Mouse (Mus musculus): ENCODE data around the gene Gm21988. TPM values are rescaled to one million over a fixed set of nuclear protein-coding genes. Genes with fewer than 3 reads are reported as not detected.

The Gm21988 gene
- polyA plus RNA-seq, 1 experiment from 2014 or later: 9.0 TPM

GRCm38 (mm10) chr11:70193354-70194285, 46.0 kb downstream of the Gm21988 start:
- no peaks in the 10 kb centered on the region for H3K9me3 ChIP-seq (ENCODE audit: control insufficient read depth, low read length)
- H3K36me3 ChIP-seq (ENCODE audit: control insufficient read depth, insufficient read depth, low read length): no peaks in the 10 kb centered on the region
- H3K27ac ChIP-seq (ENCODE audit: low read depth): peak overlapping the region; percentile 22; the same call in 1 of the 2 replicates
- WGBS: 39% methylated on average over 11 of the region's 11 CpGs
- no peak overlapping the region for H3K4me3 ChIP-seq (ENCODE audit: low read depth, low read length)
- ATAC-seq (replicated peaks; ENCODE audit: low FRiP score, low TSS enrichment, low read depth) (no peak), DNase-seq (ENCODE audit: low spot score) (no peak)
- H3K4me2 ChIP-seq (ENCODE audit: low read length): no peak overlapping the region
- H3K9ac ChIP-seq (ENCODE audit: low read length): no peak overlapping the region
- no peaks in the 10 kb centered on the region for H3K27me3 ChIP-seq (replicated peaks; ENCODE audit: control insufficient read depth, insufficient read depth, low read length)
- peaks cover 8% of the 10 kb centered on the region; the same call in 1 of the 2 replicates for H3K4me1 ChIP-seq (replicated peaks; ENCODE audit: control insufficient read depth, insufficient read depth, low read length)

GRCm38 (mm10) chr11:70192157-70192556, 47.5 kb downstream of the Gm21988 start:
- peaks cover 8% of the 10 kb centered on the region; the same call in 1 of the 2 replicates for H3K4me1 ChIP-seq (replicated peaks; ENCODE audit: control insufficient read depth, insufficient read depth, low read length)
- H3K9me3 ChIP-seq (ENCODE audit: control insufficient read depth, low read length): no peaks in the 10 kb centered on the region
- ATAC-seq (replicated peaks; ENCODE audit: low FRiP score, low TSS enrichment, low read depth) (no peak), DNase-seq (ENCODE audit: low spot score) (no peak)
- H3K27me3 ChIP-seq (replicated peaks; ENCODE audit: control insufficient read depth, insufficient read depth, low read length): no peaks in the 10 kb centered on the region
- no peak overlapping the region for H3K4me2 ChIP-seq (ENCODE audit: low read length)
- WGBS: 75% methylated on average over 4 of the region's 4 CpGs
- H3K36me3 ChIP-seq (ENCODE audit: control insufficient read depth, insufficient read depth, low read length): no peaks in the 10 kb centered on the region
- no peak overlapping the region for H3K9ac ChIP-seq (ENCODE audit: low read length)
- no peak overlapping the region for H3K4me3 ChIP-seq (ENCODE audit: low read depth, low read length)
- no peak overlapping the region for H3K27ac ChIP-seq (ENCODE audit: low read depth)

- Histone ChIP-seq H3K4me2 (ENCODE audit: low read length) (no peak overlapping the region), H3K27me3 (replicated peaks; ENCODE audit: control insufficient read depth, insufficient read depth, low read length) (no peaks in the 10 kb centered on the region), H3K4me3 (ENCODE audit: low read depth, low read length) (no peak overlapping the region), H3K9ac (ENCODE audit: low read length) (no peak overlapping the region), H3K36me3 (ENCODE audit: control insufficient read depth, insufficient read depth, low read length) (no peaks in the 10 kb centered on the region), H3K4me1 (replicated peaks; ENCODE audit: control insufficient read depth, insufficient read depth, low read length) (peaks cover 8% of the 10 kb centered on the region; the same call in 1 of the 2 replicates), H3K9me3 (ENCODE audit: control insufficient read depth, low read length) (no peaks in the 10 kb centered on the region), H3K27ac (ENCODE audit: low read depth) (no peak overlapping the region)
- no peak for ATAC-seq (replicated peaks; ENCODE audit: low FRiP score, low TSS enrichment, low read depth)
- 73% methylated on average over 6 of the region's 6 CpGs for WGBS
- DNase-seq (ENCODE audit: low spot score): no peak
Measured at GRCm38 (mm10) chr11:70191188-70191587, 48.4 kb downstream of the Gm21988 start.

GRCm38 (mm10) chr11:70189319-70190134, 50.1 kb downstream of the Gm21988 start:
- no peaks in the 10 kb centered on the region for H3K36me3 ChIP-seq (ENCODE audit: control insufficient read depth, insufficient read depth, low read length)
- no peaks in the 10 kb centered on the region for H3K9me3 ChIP-seq (ENCODE audit: control insufficient read depth, low read length)
- H3K4me1 ChIP-seq (replicated peaks; ENCODE audit: control insufficient read depth, insufficient read depth, low read length): peaks cover 8% of the 10 kb centered on the region; the same call in 1 of the 2 replicates
- no peak overlapping the region for H3K4me2 ChIP-seq (ENCODE audit: low read length)
- ATAC-seq (replicated peaks; ENCODE audit: low FRiP score, low TSS enrichment, low read depth) (no peak), DNase-seq (ENCODE audit: low spot score) (no peak)
- WGBS: 83% methylated on average over 28 of the region's 28 CpGs
- no peak overlapping the region for H3K4me3 ChIP-seq (ENCODE audit: low read depth, low read length)
- no peak overlapping the region for H3K27ac ChIP-seq (ENCODE audit: low read depth)
- no peaks in the 10 kb centered on the region for H3K27me3 ChIP-seq (replicated peaks; ENCODE audit: control insufficient read depth, insufficient read depth, low read length)
- no peak overlapping the region for H3K9ac ChIP-seq (ENCODE audit: low read length)

MicroRNAs within 50 kb of the gene (microRNA counts, 519-probe panel; counts per million panel counts)
- microRNA mmu-miR-195 (not detected), microRNA mmu-miR-497 (1,783 counts per million, percentile 11 among the panel's probes with 10 or more counts)

Small RNA genes lying within 50 kb of the gene (microRNA-seq; reads per million reads assigned to microRNA genes)
- gene Mir195a (636 reads per million, percentile 74 among the genes with 10 or more reads in this experiment), gene Mir497 (not detected), gene Mir497b (not detected)

Other genes starting within 250 kb of the Gm21988 start
- 481 and 495 TPM in 2 replicates for gene Gabarap, start 248.7 kb downstream of the Gm21988 start, polyA plus RNA-seq (2014; fragmentation: Nextera tagmentation; extraction: Ambion mirVana)
- gene Phf23, start 244.1 kb downstream of the Gm21988 start, polyA plus RNA-seq (2014; fragmentation: Nextera tagmentation; extraction: Ambion mirVana): 37.6 and 43.9 TPM in 2 replicates
- gene Dvl2, start 239.2 kb downstream of the Gm21988 start, polyA plus RNA-seq (2014; fragmentation: Nextera tagmentation; extraction: Ambion mirVana): 32.0 and 32.6 TPM in 2 replicates
- gene Acadvl, start 224.4 kb downstream of the Gm21988 start, polyA plus RNA-seq (2014; fragmentation: Nextera tagmentation; extraction: Ambion mirVana): 72.8 and 73.8 TPM in 2 replicates
- 7.7 and 8.6 TPM in 2 replicates for gene Dlg4, start 222.9 kb downstream of the Gm21988 start, polyA plus RNA-seq (2014; fragmentation: Nextera tagmentation; extraction: Ambion mirVana)
- gene Asgr1, start 185.7 kb downstream of the Gm21988 start, polyA plus RNA-seq (2014; fragmentation: Nextera tagmentation; extraction: Ambion mirVana): 0.26 TPM in 1 of 2 replicates, not detected in the other
- gene Asgr2, start 147.2 kb downstream of the Gm21988 start, polyA plus RNA-seq (2014; fragmentation: Nextera tagmentation; extraction: Ambion mirVana): 0.46 TPM in 1 of 2 replicates, not detected in the other
- gene Mgl2, start 109.5 kb downstream of the Gm21988 start, polyA plus RNA-seq (2014; fragmentation: Nextera tagmentation; extraction: Ambion mirVana): 0.38 and 0.86 TPM in 2 replicates
- 0.97 and 1.2 TPM in 2 replicates for gene Clec10a, start 83.6 kb downstream of the Gm21988 start, polyA plus RNA-seq (2014; fragmentation: Nextera tagmentation; extraction: Ambion mirVana)
- 1.2 and 1.7 TPM in 2 replicates for gene Slc16a11, start 27.1 kb downstream of the Gm21988 start, polyA plus RNA-seq (2014; fragmentation: Nextera tagmentation; extraction: Ambion mirVana)
- gene Slc16a13, start 18.8 kb downstream of the Gm21988 start, polyA plus RNA-seq (2014; fragmentation: Nextera tagmentation; extraction: Ambion mirVana): 13.6 and 14.1 TPM in 2 replicates
- gene Bcl6b, start 10.0 kb downstream of the Gm21988 start, polyA plus RNA-seq (2014; fragmentation: Nextera tagmentation; extraction: Ambion mirVana): 11.7 and 12.2 TPM in 2 replicates
- 159 and 164 TPM in 2 replicates for gene 0610010K14Rik, start 1.9 kb downstream of the Gm21988 start, polyA plus RNA-seq (2014; fragmentation: Nextera tagmentation; extraction: Ambion mirVana)
- gene Rnasek, start within 50 bp of the Gm21988 start, polyA plus RNA-seq (2014; fragmentation: Nextera tagmentation; extraction: Ambion mirVana): 153 and 165 TPM in 2 replicates
- gene Alox12, start 15.5 kb upstream of the Gm21988 start, polyA plus RNA-seq (2014; fragmentation: Nextera tagmentation; extraction: Ambion mirVana): 2.3 and 2.4 TPM in 2 replicates
- gene Alox12e, start 82.8 kb upstream of the Gm21988 start, polyA plus RNA-seq (2014; fragmentation: Nextera tagmentation; extraction: Ambion mirVana): 0.09 TPM in 1 of 2 replicates, not detected in the other
- gene Alox15, start 112.2 kb upstream of the Gm21988 start, polyA plus RNA-seq (2014; fragmentation: Nextera tagmentation; extraction: Ambion mirVana): 0.34 and 0.82 TPM in 2 replicates
- gene Pelp1, start 170.2 kb upstream of the Gm21988 start, polyA plus RNA-seq (2014; fragmentation: Nextera tagmentation; extraction: Ambion mirVana): 34.3 and 41.2 TPM in 2 replicates
- 15.8 and 17.9 TPM in 2 replicates for gene Arrb2, start 192.8 kb upstream of the Gm21988 start, polyA plus RNA-seq (2014; fragmentation: Nextera tagmentation; extraction: Ambion mirVana)
- 50.7 and 51.6 TPM in 2 replicates for gene Med11, start 212.1 kb upstream of the Gm21988 start, polyA plus RNA-seq (2014; fragmentation: Nextera tagmentation; extraction: Ambion mirVana)
- 0.75 and 0.92 TPM in 2 replicates for gene Zmynd15, start 219.6 kb upstream of the Gm21988 start, polyA plus RNA-seq (2014; fragmentation: Nextera tagmentation; extraction: Ambion mirVana)
- gene Cxcl16, start 220.2 kb upstream of the Gm21988 start, polyA plus RNA-seq (2014; fragmentation: Nextera tagmentation; extraction: Ambion mirVana): 8.0 and 10.0 TPM in 2 replicates